Mouse (Mus musculus) lung, postnatal 0 days (tissue): ENCODE measurements around the gene Pdcd10.

Experiments
- CTCF ChIP-seq: IDR thresholded peaks from 2 replicates; pipeline ENCODE4 v1.5.1; 2016; ENCODE audit warnings: antibody characterized with exemption, mild to moderate bottlenecking
- EP300 ChIP-seq: IDR thresholded peaks from 2 replicates; pipeline ENCODE4 v1.6.1; 2016; ENCODE audit warnings: antibody characterized with exemption, mild to moderate bottlenecking, control low read depth

DNA sequence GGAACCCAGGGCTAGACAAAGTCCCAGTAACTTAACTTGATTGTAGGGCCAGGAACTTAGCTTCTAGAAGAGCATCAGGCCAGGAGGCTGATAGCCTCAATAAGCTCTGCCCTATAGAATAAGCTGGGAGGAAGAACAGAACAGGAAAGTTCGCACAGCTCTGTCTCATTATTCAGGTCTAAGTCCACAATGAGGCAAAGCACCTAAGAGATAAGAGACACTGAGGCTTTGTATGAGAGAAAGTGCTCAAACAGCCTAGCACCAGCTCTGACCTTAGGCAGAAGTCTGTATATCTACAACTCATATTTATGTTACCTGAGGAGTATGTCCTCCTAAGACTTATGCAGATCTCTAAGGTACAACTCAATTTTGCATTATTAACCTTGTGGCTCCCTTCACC, 34.1 kb downstream of the Pdcd10 start:
- TF ChIP-seq CTCF (no peak), EP300 (no peak)
